Comparison of ENCODE assay signal across 17 mouse cellular contexts in genomic region chr11:72872061-72872460, GRCm38 (mm10).
"Had no signal": no experiment of that assay in that cellular context is flagged by ENCODE, and none has a peak within 500 bp of the region (broad histone marks: within the 10 kb centered on the region; RNA-seq: fewer than 3 reads in every experiment).

No protein-coding gene starts in this region.

- H3K9ac ChIP-seq: neural tube, embryonic 12.5 days; neural tube, embryonic 13.5 days; neural tube, embryonic 15.5 days; stomach, embryonic 15.5 days had no signal

- H3K27me3 ChIP-seq: neural tube, embryonic 12.5 days; neural tube, embryonic 13.5 days; neural tube, embryonic 15.5 days; stomach, embryonic 15.5 days had no signal

- H3K4me2 ChIP-seq: neural tube, embryonic 12.5 days; neural tube, embryonic 13.5 days; neural tube, embryonic 15.5 days; stomach, embryonic 15.5 days had no signal

- H3K4me3 ChIP-seq: neural tube, embryonic 12.5 days; neural tube, embryonic 13.5 days; neural tube, embryonic 15.5 days; stomach, embryonic 15.5 days had no signal

- H3K9me3 ChIP-seq: neural tube, embryonic 12.5 days; neural tube, embryonic 13.5 days; neural tube, embryonic 15.5 days; stomach, embryonic 15.5 days had no signal

- DNase-seq: retina, postnatal 1 day; right cerebral cortex, adult 18-20 months; right cerebral cortex, postnatal 14 days; right cerebral cortex, postnatal 25 days; right cerebral cortex, postnatal 4 days; spleen, adult 18-20 months; thymus, adult 18-20 months; thymus, adult 2 months; thymus, postnatal 14 days; thymus, postnatal 25 days; thymus, postnatal 36 days; thymus, postnatal 4 days had no signal

- H3K4me1 ChIP-seq: neural tube, embryonic 12.5 days; neural tube, embryonic 13.5 days; neural tube, embryonic 15.5 days; stomach, embryonic 15.5 days had no signal

- H3K27ac ChIP-seq: neural tube, embryonic 12.5 days; neural tube, embryonic 13.5 days; neural tube, embryonic 15.5 days; stomach, embryonic 15.5 days; stomach, postnatal 0 days had no signal
